Mouse (Mus musculus): Measurements from ENCODE around the gene Dnah7b.
"Not testable (repeated sequence)": the region's sequence is repeated elsewhere in the genome, so short reads cannot be mapped to it uniquely, and the experiment has no call there.

- not testable (repeated sequence) for TF ChIP-seq CTCF (IDR thresholded peaks at IDR 0.05; ENCODE audit: extremely low read depth, insufficient read length, insufficient replicate concordance, low read depth, low read length); POLR2A (IDR thresholded peaks at IDR 0.05; ENCODE audit: low read depth, low read length)
These were observed 328.7 kb downstream of the Dnah7b start for GRCm38 (mm10) chr1:46394681-46395297.

All from small intestine, adult 2 months (tissue).